8 mouse cellular contexts compared by ENCODE assay signal in genomic region chr19:11819800-11820199, GRCm38 (mm10). TPM values are rescaled to one million over a fixed set of nuclear protein-coding genes. Genes with fewer than 3 reads are reported as not detected.
A peak's percentile ranks its signal among the peaks of the same experiment; 100 is the strongest.
DNase-seq lines count a peak whose midpoint lies in the region; ATAC-seq and TF ChIP-seq lines count a peak whose summit lies in the region.

No protein-coding gene starts in this region.

- WGBS in forebrain, embryonic 11.5 days = 1% methylated on average over 15 of the region's 15 CpGs
- WGBS in large intestine, adult 2 months = under 1% methylated on average over 15 of the region's 15 CpGs
- WGBS in lung, embryonic 15.5 days = under 1% methylated on average over 15 of the region's 15 CpGs

- DNase-seq in B cell, adult 2 months = peak; percentile 78 to 79
- DNase-seq in forebrain, embryonic 11.5 days (ENCODE audit: low spot score) = peak; percentile 92
- peak; percentile 86 to 89 for DNase-seq in heart, postnatal 14 days
- peak; percentile 65 for DNase-seq in large intestine, adult 2 months (ENCODE audit: low read depth, low spot score)
- peak; percentile 28 to 41 for DNase-seq in thymus, adult 18-20 months

- peaks cover 26% of the 10 kb centered on the region for H3K4me1 ChIP-seq in bone marrow macrophage, adult 2 months (ENCODE audit: control insufficient read depth, insufficient read depth, low read length)
- peaks cover 2% of the 10 kb centered on the region; the same call in 1 of the 2 replicates for H3K4me1 ChIP-seq in forebrain, embryonic 11.5 days (replicated peaks; ENCODE audit: control insufficient read depth, insufficient read depth, low read length)
- peaks cover 16% of the 10 kb centered on the region for H3K4me1 ChIP-seq in lung, embryonic 15.5 days

- H3K4me3 ChIP-seq in bone marrow macrophage, adult 2 months (ENCODE audit: insufficient read depth, low read length) = peak overlapping the region; percentile 90
- peak overlapping the region; percentile 61 for H3K4me3 ChIP-seq in forebrain, embryonic 11.5 days (ENCODE audit: low read depth, low read length)
- H3K4me3 ChIP-seq in lung, embryonic 15.5 days = peak overlapping the region; percentile 76

- H3K36me3 ChIP-seq in forebrain, embryonic 11.5 days (ENCODE audit: control insufficient read depth, insufficient read depth, low read length) = no peaks in the 10 kb centered on the region
- H3K36me3 ChIP-seq in lung, embryonic 15.5 days = no peaks in the 10 kb centered on the region

- peak; percentile 85 for ATAC-seq in forebrain, embryonic 11.5 days (replicated peaks; ENCODE audit: low FRiP score)
- peak; percentile 71; the same call in 1 of the 2 replicates for ATAC-seq in lung, embryonic 15.5 days (ENCODE audit: borderline replicate concordance, extremely low read depth, low FRiP score, low TSS enrichment)
- peak; percentile 45; the same call in 1 of the 2 replicates for ATAC-seq in neutrophil, adult 5-6 weeks (ENCODE audit: extremely low read depth, insufficient number of reproducible peaks, low FRiP score, poor library complexity, severe bottlenecking)

- H3K4me2 ChIP-seq in forebrain, embryonic 11.5 days (ENCODE audit: low read depth, low read length, severe bottlenecking) = peak overlapping the region; percentile 96
- H3K4me2 ChIP-seq in lung, embryonic 15.5 days = peak overlapping the region; percentile 93

- no peak overlapping the region for H3K27ac ChIP-seq in bone marrow macrophage, adult 2 months (ENCODE audit: insufficient read depth, low read depth, low read length)
- no peak overlapping the region for H3K27ac ChIP-seq in forebrain, embryonic 11.5 days (ENCODE audit: low read depth, low read length)
- H3K27ac ChIP-seq in lung, embryonic 15.5 days = no peak overlapping the region

- peak; percentile 40; the same call in 1 of the 2 replicates for TF ChIP-seq CTCF in bone marrow macrophage, adult 2 months (IDR thresholded peaks at IDR 0.05; ENCODE audit: low read depth, low read length)

- H3K9ac ChIP-seq in forebrain, embryonic 11.5 days (ENCODE audit: low read length) = no peak overlapping the region
- no peak overlapping the region for H3K9ac ChIP-seq in lung, embryonic 15.5 days

- no peaks in the 10 kb centered on the region for H3K9me3 ChIP-seq in forebrain, embryonic 11.5 days (ENCODE audit: control insufficient read depth, low read length)
- no peaks in the 10 kb centered on the region for H3K9me3 ChIP-seq in lung, embryonic 15.5 days

- intact Hi-C loops in heart, postnatal 14 days (cut with DNase I) = loop anchor here (1.0 to 5.0 kb wide), 3 partner anchors 42 to 188 kb away; partner anchors contain the start of gene Patl1

- TF ChIP-seq POLR2A in bone marrow macrophage, adult 2 months (IDR thresholded peaks at IDR 0.05; ENCODE audit: borderline replicate concordance, low read depth, low read length) = no peak

- H3K27me3 ChIP-seq in forebrain, embryonic 11.5 days (ENCODE audit: control insufficient read depth, insufficient read depth, low read length) = peaks cover 16% of the 10 kb centered on the region
- peaks cover 8% of the 10 kb centered on the region; the same call in 1 of the 2 replicates for H3K27me3 ChIP-seq in lung, embryonic 15.5 days

RNA-seq across cellular contexts. Expression of gene Stx3, which starts 0.6 kb away (rescaled TPM):
- 23.1 and 28.0 TPM in 2 replicates for polyA plus RNA-seq in bone marrow macrophage, adult 2 months (2012; ENCODE audit: insufficient read depth, insufficient read length, missing spikeins)
- 11.0 and 11.4 TPM in 2 replicates for polyA plus RNA-seq in forebrain, embryonic 11.5 days (2014; fragmentation: Nextera tagmentation; extraction: Ambion mirVana)
- total RNA-seq in heart, postnatal 14 days (2021) = 1 to 10 TPM; 7.7 to 8.4 TPM
- polyA plus RNA-seq in large intestine, adult 2 months (2012; rRNA removed) = 24.8 and 30.6 TPM in 2 replicates
- polyA plus RNA-seq in lung, embryonic 15.5 days (2015; fragmentation: Nextera tagmentation; extraction: Ambion mirVana) = 17.0 and 17.6 TPM in 2 replicates
- total RNA-seq in neutrophil, adult 5-6 weeks (2017) = 3.3 and 4.4 TPM in 2 replicates

RNA-seq across cellular contexts. Expression of gene Olfr1417, which starts 19.2 kb away (rescaled TPM):
- polyA plus RNA-seq in bone marrow macrophage, adult 2 months (2012; ENCODE audit: insufficient read depth, insufficient read length, missing spikeins) = not detected in 2 replicates
- not detected in 2 replicates for polyA plus RNA-seq in forebrain, embryonic 11.5 days (2014; fragmentation: Nextera tagmentation; extraction: Ambion mirVana)
- total RNA-seq in heart, postnatal 14 days (2021) = not detected
- not detected in 2 replicates for polyA plus RNA-seq in large intestine, adult 2 months (2012; rRNA removed)
- not detected in 2 replicates for polyA plus RNA-seq in lung, embryonic 15.5 days (2015; fragmentation: Nextera tagmentation; extraction: Ambion mirVana)
- not detected in 2 replicates for total RNA-seq in neutrophil, adult 5-6 weeks (2017)

RNA-seq across cellular contexts. Expression of gene Olfr1418, which starts 41.1 kb away (rescaled TPM):
- not detected in 2 replicates for polyA plus RNA-seq in bone marrow macrophage, adult 2 months (2012; ENCODE audit: insufficient read depth, insufficient read length, missing spikeins)
- polyA plus RNA-seq in forebrain, embryonic 11.5 days (2014; fragmentation: Nextera tagmentation; extraction: Ambion mirVana) = not detected in 2 replicates
- total RNA-seq in heart, postnatal 14 days (2021) = not detected
- polyA plus RNA-seq in large intestine, adult 2 months (2012; rRNA removed) = not detected in 2 replicates
- not detected in 2 replicates for polyA plus RNA-seq in lung, embryonic 15.5 days (2015; fragmentation: Nextera tagmentation; extraction: Ambion mirVana)
- not detected in 2 replicates for total RNA-seq in neutrophil, adult 5-6 weeks (2017)

RNA-seq across cellular contexts. Expression of gene Mrpl16, which starts 49.6 kb away (rescaled TPM):
- polyA plus RNA-seq in bone marrow macrophage, adult 2 months (2012; ENCODE audit: insufficient read depth, insufficient read length, missing spikeins) = 19.2 and 20.8 TPM in 2 replicates
- polyA plus RNA-seq in forebrain, embryonic 11.5 days (2014; fragmentation: Nextera tagmentation; extraction: Ambion mirVana) = 54.3 and 54.9 TPM in 2 replicates
- 100 to 1,000 TPM in 1 of 2 experiments, 10 to 100 TPM in 1; 90.2 to 101 TPM for total RNA-seq in heart, postnatal 14 days (2021)
- 14.7 and 15.7 TPM in 2 replicates for polyA plus RNA-seq in large intestine, adult 2 months (2012; rRNA removed)
- polyA plus RNA-seq in lung, embryonic 15.5 days (2015; fragmentation: Nextera tagmentation; extraction: Ambion mirVana) = 45.7 and 46.2 TPM in 2 replicates
- total RNA-seq in neutrophil, adult 5-6 weeks (2017) = 23.6 and 24.1 TPM in 2 replicates

RNA-seq across cellular contexts. Expression of gene Olfr1419, which starts 55.1 kb away (rescaled TPM):
- polyA plus RNA-seq in bone marrow macrophage, adult 2 months (2012; ENCODE audit: insufficient read depth, insufficient read length, missing spikeins) = not detected in 2 replicates
- polyA plus RNA-seq in forebrain, embryonic 11.5 days (2014; fragmentation: Nextera tagmentation; extraction: Ambion mirVana) = not detected in 2 replicates
- not detected for total RNA-seq in heart, postnatal 14 days (2021)
- polyA plus RNA-seq in large intestine, adult 2 months (2012; rRNA removed) = not detected in 2 replicates
- not detected in 2 replicates for polyA plus RNA-seq in lung, embryonic 15.5 days (2015; fragmentation: Nextera tagmentation; extraction: Ambion mirVana)
- total RNA-seq in neutrophil, adult 5-6 weeks (2017) = not detected in 2 replicates

Comparison
In these comparisons a context has a peak if more than half of its experiments do, and no peak if none do; other contexts are left out.
1. DNase-seq: peak in every context shown above with its lines; median percentile 92 in forebrain, embryonic 11.5 days; 88 in heart, postnatal 14 days; 78 in B cell, adult 2 months; 65 in large intestine, adult 2 months; 34 in thymus, adult 18-20 months.